Mouse (Mus musculus): ENCODE data around the gene Adam19. TPM values are rescaled to one million over a fixed set of nuclear protein-coding genes. Genes with fewer than 3 reads are reported as not detected.
A peak's percentile ranks its signal among the peaks of the same experiment; 100 is the strongest.

Gene Adam19
- total and polyA plus RNA-seq, 3 experiments, result 3.0 to 9.0 (median 4.5) TPM

DNA sequence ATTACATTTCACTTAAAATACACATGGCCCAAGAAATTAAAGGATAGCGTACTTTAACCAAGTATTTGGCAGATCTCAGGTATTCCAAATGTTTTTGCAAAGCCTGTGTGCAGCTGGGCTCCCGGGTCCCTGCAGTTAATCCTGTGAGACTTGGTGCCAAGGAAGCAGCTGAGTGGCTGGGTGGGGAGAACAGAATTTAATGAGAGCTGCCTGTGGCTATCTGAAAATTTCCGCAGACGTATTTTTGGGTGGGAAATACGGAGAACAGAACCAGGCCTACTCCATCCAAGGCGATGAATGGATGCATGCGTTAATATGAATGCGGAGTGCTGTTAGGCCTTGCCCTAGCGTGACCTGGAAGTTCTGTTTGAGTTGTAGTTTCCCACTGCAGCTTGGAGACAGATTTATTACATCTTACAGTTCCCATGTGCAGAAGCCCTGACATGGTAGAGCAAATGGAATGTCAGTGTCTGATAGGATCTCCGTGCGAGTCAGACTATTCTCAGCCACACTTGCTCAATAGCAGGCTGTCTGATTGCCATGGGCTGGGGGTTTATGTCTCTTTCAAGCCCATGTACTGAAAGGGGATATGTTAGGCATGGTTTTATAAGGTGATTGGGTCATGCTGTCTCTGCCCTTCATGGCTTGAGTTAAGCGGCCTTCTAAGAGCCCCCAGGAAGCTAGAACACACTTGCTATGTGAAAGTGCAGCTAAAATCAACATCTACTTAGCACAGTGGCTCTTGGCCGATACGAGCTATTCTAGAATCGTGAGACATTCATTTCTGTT lies 17.5 kb downstream of the Adam19 start:
- TF ChIP-seq ELF1 (IDR thresholded peaks at IDR 0.05; ENCODE audit: low read depth, low read length) (no peak), KAT2A (IDR thresholded peaks at IDR 0.05; ENCODE audit: insufficient replicate concordance, low read length) (no peak), GABPA (IDR thresholded peaks at IDR 0.05; ENCODE audit: insufficient replicate concordance, low read depth, low read length) (no peak), MAZ (IDR thresholded peaks at IDR 0.05; ENCODE audit: low read depth, low read length) (no peak), CHD2 (IDR thresholded peaks at IDR 0.05; ENCODE audit: low read length) (no peak), CTCF (conservative IDR thresholded peaks at IDR 0.05 in 1 of 2, IDR thresholded peaks at IDR 0.05 in 1 of 2; ENCODE audit: low read depth in 2 of 2, low read length in 2 of 2) (no peak), RCOR1 (conservative IDR thresholded peaks at IDR 0.05; ENCODE audit: low read depth, low read length) (no peak), POLR2A (IDR thresholded peaks at IDR 0.05; ENCODE audit: low read depth, low read length) (no peak)
- no peaks in the 10 kb centered on the region for H3K79me2 ChIP-seq (replicated peaks; ENCODE audit: control insufficient read depth, extremely low read depth, insufficient read depth, poor library complexity, severe bottlenecking)
- in situ Hi-C loops (cut with MboI; ENCODE audit: low pct_ligation_motif_present, low pct_unique_long_range_greater_than_20kb, low sequenced_read_pairs), result no loop called here
- H3K4me3 ChIP-seq (replicated peaks in 1 of 3; ENCODE audit: low read depth in 2 of 3, low read length in 2 of 3, poor library complexity in 1 of 3), result no peak overlapping the region
- peaks cover 0 to 28% of the 10 kb centered on the region in 2 experiments; a peak in 3 of 4 replicates for H3K4me1 ChIP-seq (ENCODE audit: control insufficient read depth in 1 of 2, insufficient read depth in 2 of 2)
- no peaks in the 10 kb centered on the region for H3K27me3 ChIP-seq (replicated peaks)
- H3K27ac ChIP-seq (ENCODE audit: insufficient read depth, low read depth), result no peak overlapping the region
- H3K4me2 ChIP-seq (ENCODE audit: insufficient read depth, low read depth, poor library complexity, severe bottlenecking), result no peak overlapping the region
- H3K9me3 ChIP-seq (replicated peaks; ENCODE audit: low read length), result peaks cover 5% of the 10 kb centered on the region
- dilution Hi-C loops (cut with MboI; ENCODE audit: extremely low pct_ligation_motif_present, extremely low pct_unique_long_range_greater_than_20kb, low sequenced_read_pairs), result no loop called here
- no peak for DNase-seq (ENCODE audit: extremely low read depth)
- H3K9ac ChIP-seq (ENCODE audit: insufficient read depth, low read depth), result no peak overlapping the region
- no peaks in the 10 kb centered on the region for H3K36me3 ChIP-seq (replicated peaks in 1 of 2; ENCODE audit: control insufficient read depth in 1 of 2, insufficient read depth in 1 of 2, low read length in 1 of 2)

DNA sequence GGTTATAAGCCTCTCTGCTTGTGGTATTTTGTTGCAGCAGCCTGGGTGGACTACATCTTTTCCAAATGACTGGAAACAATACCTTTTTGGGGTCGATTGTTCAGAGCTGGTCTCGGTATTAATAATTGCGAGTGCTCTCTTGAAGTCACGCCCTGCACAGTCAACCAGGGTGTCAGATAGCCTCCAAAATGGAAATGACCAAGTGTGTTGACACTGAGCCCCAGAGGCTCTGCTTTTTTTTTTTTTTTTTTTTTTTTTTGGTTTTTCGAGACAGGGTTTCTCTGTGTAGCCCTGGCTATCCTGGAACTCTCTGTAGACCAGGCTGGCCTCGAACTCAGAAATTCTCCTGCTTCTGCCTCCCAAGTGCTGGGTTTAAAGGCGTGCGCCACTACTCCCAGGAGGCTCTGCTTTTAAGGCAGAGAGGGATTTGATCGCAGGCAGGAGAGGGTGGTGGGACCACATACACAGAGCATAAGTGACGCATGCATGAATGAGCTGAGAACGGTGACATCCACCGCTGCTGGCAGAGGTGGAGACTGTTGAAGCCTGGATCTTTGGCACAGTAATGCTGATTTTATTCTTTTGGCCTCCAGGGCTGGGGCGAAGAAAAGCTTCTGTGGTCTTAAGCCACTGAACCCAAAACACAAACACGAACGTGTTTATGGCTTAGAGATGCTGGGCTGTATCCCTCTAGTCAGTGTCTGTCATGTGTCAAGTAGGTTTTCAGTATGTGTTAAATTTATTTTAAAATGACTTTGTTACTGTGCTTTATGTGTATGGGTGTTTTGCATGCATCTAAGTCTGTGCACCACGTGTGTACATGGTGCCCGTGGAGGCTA lies 18.3 kb downstream of the Adam19 start:
- in situ Hi-C loops (cut with MboI; ENCODE audit: low pct_ligation_motif_present, low pct_unique_long_range_greater_than_20kb, low sequenced_read_pairs) (no loop called here), dilution Hi-C loops (cut with MboI; ENCODE audit: extremely low pct_ligation_motif_present, extremely low pct_unique_long_range_greater_than_20kb, low sequenced_read_pairs) (no loop called here)
- H3K4me3 ChIP-seq (replicated peaks in 1 of 3; ENCODE audit: low read depth in 2 of 3, low read length in 2 of 3, poor library complexity in 1 of 3), result no peak overlapping the region
- H3K9me3 ChIP-seq (replicated peaks; ENCODE audit: low read length), result peaks cover 5% of the 10 kb centered on the region
- no peaks in the 10 kb centered on the region for H3K79me2 ChIP-seq (replicated peaks; ENCODE audit: control insufficient read depth, extremely low read depth, insufficient read depth, poor library complexity, severe bottlenecking)
- H3K4me1 ChIP-seq (ENCODE audit: control insufficient read depth in 1 of 2, insufficient read depth in 2 of 2), result peaks cover 0 to 21% of the 10 kb centered on the region in 2 experiments; a peak in 3 of 4 replicates
- no peak overlapping the region for H3K9ac ChIP-seq (ENCODE audit: insufficient read depth, low read depth)
- H3K27me3 ChIP-seq (replicated peaks), result no peaks in the 10 kb centered on the region
- H3K27ac ChIP-seq (ENCODE audit: insufficient read depth, low read depth), result no peak overlapping the region
- no peaks in the 10 kb centered on the region for H3K36me3 ChIP-seq (replicated peaks in 1 of 2; ENCODE audit: control insufficient read depth in 1 of 2, insufficient read depth in 1 of 2, low read length in 1 of 2)
- no peak overlapping the region for H3K4me2 ChIP-seq (ENCODE audit: insufficient read depth, low read depth, poor library complexity, severe bottlenecking)
- DNase-seq (ENCODE audit: extremely low read depth), result peak; percentile 41
- TF ChIP-seq ZNF384 (IDR thresholded peaks at IDR 0.05; ENCODE audit: low read depth, low read length) (peak; percentile 80), MEF2A (IDR thresholded peaks at IDR 0.05; ENCODE audit: borderline replicate concordance, low read depth, low read length) (peak; percentile 64; the same call in 1 of the 2 replicates), MXI1 (IDR thresholded peaks at IDR 0.05; ENCODE audit: low read depth, low read length) (peak; percentile 32; the same call in 1 of the 2 replicates), SIN3A (IDR thresholded peaks at IDR 0.05; ENCODE audit: low read length) (0 out of 2 replicates have a peak, but pooled peaks have one; percentile 34), USF2 (conservative IDR thresholded peaks at IDR 0.05; ENCODE audit: low read depth, low read length) (no peak), TCF12 (IDR thresholded peaks at IDR 0.05; ENCODE audit: low read depth, low read length) (0 out of 2 replicates have a peak, but pooled peaks have one; percentile 22), BHLHE40 (IDR thresholded peaks at IDR 0.05; ENCODE audit: low read depth, low read length) (peak; percentile 78), IRF4 (IDR thresholded peaks at IDR 0.05; ENCODE audit: low read depth, low read length) (peak; percentile 81), UBTF (IDR thresholded peaks at IDR 0.05; ENCODE audit: low read depth, low read length) (no peak), EP300 (IDR thresholded peaks at IDR 0.05; ENCODE audit: low read length) (peak; percentile 58), NELFE (IDR thresholded peaks at IDR 0.05; ENCODE audit: low read depth, low read length) (no peak), RCOR1 (conservative IDR thresholded peaks at IDR 0.05; ENCODE audit: low read depth, low read length) (0 out of 2 replicates have a peak, but pooled peaks have one; percentile 49), USF1 (IDR thresholded peaks at IDR 0.05; ENCODE audit: low read depth, low read length) (no peak), JUND (conservative IDR thresholded peaks at IDR 0.05; ENCODE audit: low read depth, low read length) (peak; percentile 52; the same call in 1 of the 2 replicates), ETS1 (conservative IDR thresholded peaks at IDR 0.05; ENCODE audit: low read depth, low read length) (peak; percentile 56)
